Mouse (Mus musculus): ENCODE results near the gene Sirpa. TPM values are rescaled to one million over a fixed set of nuclear protein-coding genes. Genes with fewer than 3 reads are reported as not detected.

The Sirpa gene
- polyA plus RNA-seq, 1 experiment from 2014 or later, result 13.2 TPM

DNA sequence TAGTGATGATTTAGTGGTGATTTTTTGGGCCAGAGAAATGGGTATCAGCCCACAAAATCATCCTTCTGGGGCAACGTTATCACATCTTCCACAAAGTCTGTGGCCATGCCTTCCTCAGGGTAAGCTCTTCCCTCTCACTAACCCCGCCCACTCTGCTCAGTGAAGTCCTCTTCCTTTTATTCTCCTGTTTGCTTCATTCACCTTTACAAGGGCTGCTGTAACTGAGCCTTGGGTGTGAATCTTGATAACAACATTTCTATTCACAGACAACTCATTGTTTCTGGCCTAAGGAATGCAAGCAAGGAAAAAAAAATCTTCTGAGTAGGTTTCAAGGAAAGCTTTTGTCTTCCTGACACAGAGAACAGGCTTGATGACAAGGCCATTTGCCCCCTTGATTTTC, 41.9 kb upstream of the Sirpa start:
- ATAC-seq (ENCODE audit: low FRiP score, low TSS enrichment) (no peak), DNase-seq (ENCODE audit: low spot score) (no peak)
- no peaks in the 10 kb centered on the region for H3K9me3 ChIP-seq (ENCODE audit: control insufficient read depth, low read length)
- H3K27me3 ChIP-seq (ENCODE audit: control insufficient read depth, insufficient read depth, low read length), result no peaks in the 10 kb centered on the region
- H3K27ac ChIP-seq (replicated peaks), result no peak overlapping the region
- no peak overlapping the region for H3K4me2 ChIP-seq (replicated peaks; ENCODE audit: low read depth)
- H3K9ac ChIP-seq (ENCODE audit: low read length), result no peak overlapping the region
- no peak for TF ChIP-seq EP300 (optimal IDR thresholded peaks at IDR 0.05)
- TF ChIP-seq CTCF (IDR thresholded peaks at IDR 0.05; ENCODE audit: low read depth), result no peak
- H3K4me3 ChIP-seq (ENCODE audit: low read depth, low read length), result no peak overlapping the region
- 57% methylated on average over 2 of the region's 2 CpGs for WGBS
- no peaks in the 10 kb centered on the region for H3K36me3 ChIP-seq (ENCODE audit: control insufficient read depth, insufficient read depth, low read length)
- no peaks in the 10 kb centered on the region for H3K4me1 ChIP-seq (replicated peaks; ENCODE audit: control insufficient read depth, insufficient read depth)

GRCm38 (mm10) chr2:129556081-129556480, 36.6 kb upstream of the Sirpa start:
- TF ChIP-seq EP300 (optimal IDR thresholded peaks at IDR 0.05), result no peak
- ATAC-seq (ENCODE audit: low FRiP score, low TSS enrichment) (no peak), DNase-seq (ENCODE audit: low spot score) (no peak)
- Histone ChIP-seq H3K9ac (ENCODE audit: low read length) (no peak overlapping the region), H3K4me3 (ENCODE audit: low read depth, low read length) (no peak overlapping the region), H3K9me3 (ENCODE audit: control insufficient read depth, low read length) (no peaks in the 10 kb centered on the region), H3K36me3 (ENCODE audit: control insufficient read depth, insufficient read depth, low read length) (no peaks in the 10 kb centered on the region), H3K27ac (replicated peaks) (no peak overlapping the region), H3K4me2 (replicated peaks; ENCODE audit: low read depth) (no peak overlapping the region), H3K27me3 (ENCODE audit: control insufficient read depth, insufficient read depth, low read length) (no peaks in the 10 kb centered on the region), H3K4me1 (replicated peaks; ENCODE audit: control insufficient read depth, insufficient read depth) (no peaks in the 10 kb centered on the region)
- WGBS, result 64% methylated on average over 6 of the region's 6 CpGs

DNA sequence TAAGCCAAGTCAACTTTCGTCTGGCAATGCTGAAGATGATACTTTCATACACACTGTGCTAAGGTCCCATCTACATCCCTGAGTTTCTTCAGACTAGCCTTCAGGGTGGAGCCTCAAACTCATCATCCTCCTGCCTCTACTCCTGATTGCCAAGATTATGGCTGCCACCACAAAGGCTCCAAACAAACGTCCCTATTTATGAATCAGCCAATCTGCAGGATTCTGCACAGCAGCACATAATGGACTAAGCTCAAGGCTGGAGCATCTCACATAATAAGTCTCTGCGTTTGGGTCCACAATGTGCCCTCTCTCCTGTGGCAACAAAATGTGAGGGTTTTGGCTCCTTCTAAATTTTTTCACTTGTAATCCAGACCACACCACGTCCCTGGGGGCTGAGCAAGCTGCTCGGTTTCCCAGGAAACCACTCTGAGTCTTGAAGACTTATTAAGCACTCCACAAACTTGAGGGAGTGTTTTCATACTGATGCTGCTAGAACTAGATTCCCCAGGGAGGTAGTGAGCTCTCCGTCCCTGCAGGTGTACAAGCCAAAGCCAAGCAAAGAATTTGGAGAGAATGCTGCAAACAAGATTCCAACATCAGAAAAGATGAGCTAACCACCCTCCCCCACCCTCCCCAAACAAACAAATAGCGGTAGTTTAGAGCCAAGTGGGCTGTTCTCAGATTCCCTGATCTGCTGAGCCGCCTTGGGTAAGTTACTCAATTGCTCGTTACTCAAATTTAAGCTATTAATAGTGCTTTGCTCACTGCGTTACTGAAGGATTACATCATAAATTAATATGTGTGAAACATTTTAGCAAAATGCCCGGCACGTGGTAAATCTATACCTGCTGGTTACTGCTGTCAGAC, 34.4 kb upstream of the Sirpa start:
- H3K4me3 ChIP-seq (ENCODE audit: low read depth, low read length), result no peak overlapping the region
- H3K4me2 ChIP-seq (replicated peaks; ENCODE audit: low read depth), result no peak overlapping the region
- no peak for DNase-seq (ENCODE audit: low spot score)
- H3K27me3 ChIP-seq (ENCODE audit: control insufficient read depth, insufficient read depth, low read length), result no peaks in the 10 kb centered on the region
- H3K27ac ChIP-seq (replicated peaks), result no peak overlapping the region
- ATAC-seq (ENCODE audit: low FRiP score, low TSS enrichment), result no peak
- no peaks in the 10 kb centered on the region for H3K9me3 ChIP-seq (ENCODE audit: control insufficient read depth, low read length)
- no peak overlapping the region for H3K9ac ChIP-seq (ENCODE audit: low read length)
- H3K36me3 ChIP-seq (ENCODE audit: control insufficient read depth, insufficient read depth, low read length), result no peaks in the 10 kb centered on the region
- 41% methylated on average over 12 of the region's 12 CpGs for WGBS
- H3K4me1 ChIP-seq (replicated peaks; ENCODE audit: control insufficient read depth, insufficient read depth), result no peaks in the 10 kb centered on the region
- TF ChIP-seq CTCF (IDR thresholded peaks at IDR 0.05; ENCODE audit: low read depth) (no peak), EP300 (optimal IDR thresholded peaks at IDR 0.05) (no peak)

GRCm38 (mm10) chr2:129558875-129559219, 33.8 kb upstream of the Sirpa start:
- TF ChIP-seq CTCF (IDR thresholded peaks at IDR 0.05; ENCODE audit: low read depth) (no peak), EP300 (optimal IDR thresholded peaks at IDR 0.05) (no peak)
- Histone ChIP-seq H3K9me3 (ENCODE audit: control insufficient read depth, low read length) (no peaks in the 10 kb centered on the region), H3K36me3 (ENCODE audit: control insufficient read depth, insufficient read depth, low read length) (no peaks in the 10 kb centered on the region), H3K4me3 (ENCODE audit: low read depth, low read length) (no peak overlapping the region), H3K27me3 (ENCODE audit: control insufficient read depth, insufficient read depth, low read length) (no peaks in the 10 kb centered on the region), H3K4me1 (replicated peaks; ENCODE audit: control insufficient read depth, insufficient read depth) (no peaks in the 10 kb centered on the region), H3K9ac (ENCODE audit: low read length) (no peak overlapping the region), H3K27ac (replicated peaks) (no peak overlapping the region), H3K4me2 (replicated peaks; ENCODE audit: low read depth) (no peak overlapping the region)
- no peak for ATAC-seq (ENCODE audit: low FRiP score, low TSS enrichment)
- 59% methylated on average over 3 of the region's 3 CpGs for WGBS
- DNase-seq (ENCODE audit: low spot score), result no peak

GRCm38 (mm10) chr2:129561796-129562195, 30.8 kb upstream of the Sirpa start:
- no peaks in the 10 kb centered on the region for H3K4me1 ChIP-seq (replicated peaks; ENCODE audit: control insufficient read depth, insufficient read depth)
- no peak overlapping the region for H3K9ac ChIP-seq (ENCODE audit: low read length)
- no peaks in the 10 kb centered on the region for H3K27me3 ChIP-seq (ENCODE audit: control insufficient read depth, insufficient read depth, low read length)
- no peak overlapping the region for H3K4me2 ChIP-seq (replicated peaks; ENCODE audit: low read depth)
- no peaks in the 10 kb centered on the region for H3K36me3 ChIP-seq (ENCODE audit: control insufficient read depth, insufficient read depth, low read length)
- no peaks in the 10 kb centered on the region for H3K9me3 ChIP-seq (ENCODE audit: control insufficient read depth, low read length)
- 64% methylated on average over 3 of the region's 3 CpGs for WGBS
- DNase-seq (ENCODE audit: low spot score) (no peak), ATAC-seq (ENCODE audit: low FRiP score, low TSS enrichment) (no peak)
- no peak overlapping the region for H3K4me3 ChIP-seq (ENCODE audit: low read depth, low read length)
- H3K27ac ChIP-seq (replicated peaks), result no peak overlapping the region
- TF ChIP-seq CTCF (IDR thresholded peaks at IDR 0.05; ENCODE audit: low read depth) (no peak), EP300 (optimal IDR thresholded peaks at IDR 0.05) (no peak)

DNA sequence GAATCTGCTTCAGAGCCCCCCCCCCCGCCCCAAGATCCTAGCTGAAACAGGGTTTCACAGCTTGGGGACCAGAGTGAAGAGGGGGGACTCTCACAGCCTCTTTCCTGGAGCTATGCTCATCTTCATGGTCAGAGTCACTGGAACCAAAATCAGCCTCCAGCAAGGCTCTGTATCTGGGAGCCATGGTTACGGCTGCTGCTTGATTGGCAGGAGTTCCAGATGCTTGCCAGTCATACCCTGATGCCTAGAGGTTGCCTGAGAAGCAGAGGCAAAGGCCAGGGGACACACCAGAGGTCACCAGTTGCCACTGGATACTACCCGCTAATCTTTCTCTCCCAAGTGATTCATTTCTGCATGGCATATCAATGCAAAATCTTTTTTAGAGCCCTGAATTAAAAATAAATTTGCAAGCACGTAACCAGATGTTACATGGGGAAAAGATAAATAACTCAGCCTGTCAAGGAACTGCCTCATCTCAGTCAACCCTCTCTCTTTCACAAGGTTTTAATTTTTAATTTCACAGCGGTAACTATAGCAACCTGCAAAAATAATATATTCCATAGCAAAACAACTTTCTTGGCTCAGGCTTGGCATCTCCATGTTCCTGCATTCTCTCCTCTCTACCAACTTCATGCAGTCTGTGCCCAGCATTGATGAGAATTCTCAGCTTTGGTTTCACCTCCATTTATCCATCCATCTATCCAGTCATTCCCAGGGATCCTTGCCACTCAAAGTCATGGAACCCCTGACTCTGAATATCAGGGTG, 28.5 kb upstream of the Sirpa start:
- no peak for DNase-seq (ENCODE audit: low spot score)
- Histone ChIP-seq H3K36me3 (ENCODE audit: control insufficient read depth, insufficient read depth, low read length) (no peaks in the 10 kb centered on the region), H3K27me3 (ENCODE audit: control insufficient read depth, insufficient read depth, low read length) (no peaks in the 10 kb centered on the region), H3K27ac (replicated peaks) (no peak overlapping the region), H3K9ac (ENCODE audit: low read length) (no peak overlapping the region), H3K4me3 (ENCODE audit: low read depth, low read length) (no peak overlapping the region), H3K9me3 (ENCODE audit: control insufficient read depth, low read length) (no peaks in the 10 kb centered on the region), H3K4me1 (replicated peaks; ENCODE audit: control insufficient read depth, insufficient read depth) (no peaks in the 10 kb centered on the region), H3K4me2 (replicated peaks; ENCODE audit: low read depth) (no peak overlapping the region)
- WGBS, result 69% methylated on average over 5 of the region's 5 CpGs
- TF ChIP-seq EP300 (optimal IDR thresholded peaks at IDR 0.05), result no peak
- no peak for TF ChIP-seq CTCF (IDR thresholded peaks at IDR 0.05; ENCODE audit: low read depth)
- no peak for ATAC-seq (ENCODE audit: low FRiP score, low TSS enrichment)
